Mouse (Mus musculus) lung, adult 18-20 months (tissue): Measurements from ENCODE around the gene Zeb2.

Source experiments
- DNase-seq, 2 experiments: peaks; one replicate each; pipeline ENCODE4 v3.0.0; 2022; ENCODE audit warnings: mixed read lengths in 2 of 2

The Zeb2 gene

DNA sequence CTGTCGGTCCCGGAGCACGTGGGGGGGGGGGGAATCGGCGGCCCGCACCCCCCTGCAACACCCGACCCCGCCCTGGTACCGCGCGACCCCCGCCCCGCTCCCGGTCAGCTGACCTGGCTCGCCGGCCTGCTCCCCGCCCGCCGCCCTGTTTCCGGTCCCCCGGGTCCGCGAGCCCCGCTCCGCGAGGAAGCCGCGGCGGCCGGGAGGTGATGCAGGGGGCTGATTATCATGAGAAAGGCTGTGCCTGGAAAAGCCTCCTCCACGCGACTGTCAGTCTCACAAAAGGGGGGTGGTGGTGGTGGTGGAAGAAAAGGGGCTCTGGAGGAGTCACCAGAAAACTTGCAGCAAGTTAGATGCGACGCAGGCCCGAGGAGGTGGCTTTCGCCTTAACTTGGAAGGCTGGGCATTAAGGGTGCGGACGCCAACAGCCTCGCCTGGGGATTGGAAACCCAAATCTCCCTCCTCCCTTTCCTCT, at the start of gene Zeb2:
TSS of gene Zeb2 (minus strand) at position 309 of the 475 bp plus-strand sequence.
- peak; percentile 65 to 66 for DNase-seq

DNA sequence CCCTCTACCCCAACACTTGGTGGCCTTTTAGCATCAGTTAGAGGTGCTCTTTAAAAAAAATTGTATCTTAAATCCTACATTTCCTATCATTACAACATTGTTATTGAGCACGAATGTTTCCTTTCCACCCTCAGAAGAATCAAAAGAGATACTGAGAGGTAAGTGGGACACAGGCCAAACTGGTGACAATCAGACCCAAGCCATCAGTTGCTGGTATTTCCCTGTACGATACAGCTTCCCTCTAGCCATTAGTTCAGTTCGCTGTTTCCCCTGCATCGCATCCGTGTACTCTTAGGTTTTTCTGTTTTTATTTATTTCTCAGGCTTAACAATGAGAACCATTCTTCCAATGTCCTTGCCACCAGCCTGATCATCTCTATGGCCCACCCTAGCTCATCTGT, 41.6 kb upstream of the Zeb2 start:
- DNase-seq = no peak

DNA sequence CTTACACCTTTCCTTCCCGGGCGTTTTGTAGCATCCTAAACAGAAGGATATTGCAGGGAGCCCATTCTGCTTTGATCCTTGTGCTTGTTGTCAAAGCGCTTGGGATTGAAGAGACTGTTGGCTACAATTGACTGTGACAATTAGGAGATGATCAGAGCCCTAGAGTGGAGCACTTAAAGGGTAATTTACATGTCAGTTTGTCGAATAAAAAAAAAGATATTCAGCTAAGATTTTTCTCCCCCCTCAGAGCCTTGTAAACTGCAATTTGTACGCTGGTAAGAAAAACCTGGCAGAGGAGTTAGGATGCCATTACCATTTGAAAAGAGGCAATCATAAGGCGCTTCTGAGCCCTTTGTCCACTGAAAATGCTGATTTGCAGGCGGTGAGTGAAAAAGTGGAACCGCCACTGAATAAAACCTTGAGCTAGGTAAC, 41.2 kb upstream of the Zeb2 start:
- DNase-seq = no peak

DNA sequence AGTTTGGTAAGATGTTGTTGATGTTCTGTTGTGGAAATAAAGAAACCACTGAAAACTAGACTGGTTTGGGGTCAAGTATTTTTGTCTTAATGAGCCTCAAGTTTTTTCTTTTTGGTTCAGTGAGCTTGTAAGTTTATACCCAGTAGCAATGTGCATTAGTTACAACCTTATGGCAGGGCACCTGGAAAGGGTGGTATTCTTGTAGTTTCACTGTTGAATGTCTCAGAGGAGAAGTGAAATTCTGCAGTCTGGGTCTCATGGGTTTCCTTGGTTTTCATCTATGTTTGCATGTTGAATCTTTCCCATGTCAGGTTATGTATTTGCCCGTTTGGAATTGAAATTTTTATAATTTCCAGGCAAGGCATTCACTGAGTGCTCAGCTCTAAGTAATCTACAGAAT, 36.1 kb upstream of the Zeb2 start:
- no peak for DNase-seq

DNA sequence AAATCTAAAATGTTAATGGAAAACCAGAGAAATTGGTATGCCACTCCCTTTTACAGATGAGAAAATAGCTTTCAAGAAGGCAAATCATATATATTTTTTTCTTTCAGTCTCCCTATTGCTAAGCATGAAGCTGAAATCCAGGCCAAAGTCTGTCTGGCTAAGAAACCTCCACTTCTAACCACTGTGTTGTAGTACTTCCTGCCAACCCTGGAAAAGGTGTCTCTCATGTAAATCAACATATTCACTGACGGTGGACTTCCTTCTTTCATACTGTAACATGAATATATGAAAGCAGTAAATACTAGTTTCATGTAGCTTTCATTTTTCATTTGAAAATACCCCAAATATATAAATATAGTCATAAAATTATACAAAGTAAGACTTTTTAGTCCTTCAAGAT, 26.0 kb upstream of the Zeb2 start:
- DNase-seq = no peak

DNA sequence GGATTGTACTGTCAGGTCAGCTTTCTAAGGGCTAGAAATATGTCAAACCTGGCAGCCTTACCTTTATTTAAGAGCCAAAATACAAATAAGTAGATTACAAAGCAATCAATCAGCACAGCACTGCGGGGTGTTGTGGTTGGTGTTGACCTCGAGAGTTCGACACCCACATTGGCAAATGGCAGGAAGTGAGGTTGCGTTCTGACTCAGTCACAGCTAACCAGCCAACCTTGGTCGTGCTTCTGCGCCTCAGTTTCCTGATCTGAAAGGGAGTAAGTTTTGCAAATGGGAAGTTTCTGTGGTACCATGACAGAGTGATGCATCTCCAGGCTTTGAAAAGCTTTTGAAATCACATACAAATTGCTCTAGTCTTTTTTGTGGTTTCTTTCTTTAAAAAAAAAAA, 21.7 kb upstream of the Zeb2 start:
- DNase-seq = no peak

DNA sequence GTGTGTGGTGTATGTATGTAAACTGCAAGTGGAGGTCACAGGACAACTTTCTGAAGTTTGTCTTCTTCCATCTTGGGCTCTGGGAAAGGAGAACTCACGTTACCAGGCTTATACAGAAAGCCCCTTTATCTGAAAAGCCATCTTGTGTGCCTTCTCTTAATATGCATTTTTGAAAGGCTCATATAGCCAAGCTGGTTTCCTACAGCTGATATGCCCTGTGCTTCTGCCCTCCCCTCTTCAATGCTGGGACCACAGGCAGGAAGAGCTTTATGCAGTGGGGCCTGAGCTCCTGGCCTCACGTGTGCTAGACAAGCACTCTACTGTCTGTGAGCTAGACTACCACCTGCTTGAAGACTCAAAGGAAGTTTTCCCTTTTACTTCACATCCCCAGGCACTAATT, 19.6 kb upstream of the Zeb2 start:
- DNase-seq = no peak

DNA sequence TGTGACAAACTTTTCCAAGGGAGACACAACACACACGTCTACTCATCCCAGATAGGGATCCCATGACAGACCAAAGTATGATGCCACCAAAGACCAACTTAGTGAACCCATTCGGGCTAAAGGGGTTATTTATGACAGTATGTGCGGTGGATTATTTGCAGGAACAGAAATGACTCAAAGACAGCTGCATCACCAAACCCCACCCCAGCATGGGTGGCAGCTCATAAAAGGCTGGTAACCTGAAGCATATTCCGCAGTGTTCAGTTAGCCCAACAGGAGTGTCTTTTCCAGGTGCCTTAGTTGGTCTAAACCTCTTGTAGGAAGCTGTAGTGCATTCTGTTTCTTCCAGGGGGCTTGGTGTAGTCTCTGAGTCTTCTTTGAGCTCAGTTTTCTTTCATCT, 16.0 kb upstream of the Zeb2 start:
- no peak for DNase-seq

DNA sequence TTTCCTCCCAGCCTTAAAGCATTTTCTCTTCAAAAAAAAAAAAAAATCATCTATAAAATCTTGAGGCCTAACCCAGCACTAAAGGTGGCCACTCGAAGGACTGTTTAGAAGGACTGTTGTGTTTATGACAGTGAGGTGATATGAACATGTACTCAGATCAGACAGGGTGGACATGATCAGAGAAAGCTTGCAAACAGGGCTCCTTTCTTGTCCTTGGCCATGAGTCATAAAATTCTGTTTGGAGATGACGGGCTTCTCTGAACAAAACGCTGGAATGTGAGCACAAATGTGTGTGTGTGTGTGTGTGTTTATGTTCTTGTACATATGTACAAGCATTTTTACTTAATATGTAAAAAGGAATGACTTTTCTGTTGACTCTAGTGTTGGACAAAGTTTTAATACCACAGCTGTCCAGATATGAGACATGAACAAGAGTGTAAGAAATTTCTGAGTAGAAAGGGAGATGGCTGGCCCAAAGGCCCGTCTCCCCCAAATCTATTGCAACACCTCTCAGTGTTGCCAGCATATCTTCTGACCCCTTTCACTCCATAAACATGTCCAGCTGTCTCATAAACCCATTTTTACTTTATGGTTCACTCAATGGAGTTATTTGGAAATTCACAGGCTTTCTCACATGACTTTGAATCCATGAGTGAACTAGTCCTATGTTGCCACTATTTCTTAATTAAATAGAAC, 13.4 kb upstream of the Zeb2 start:
- no peak for DNase-seq

DNA sequence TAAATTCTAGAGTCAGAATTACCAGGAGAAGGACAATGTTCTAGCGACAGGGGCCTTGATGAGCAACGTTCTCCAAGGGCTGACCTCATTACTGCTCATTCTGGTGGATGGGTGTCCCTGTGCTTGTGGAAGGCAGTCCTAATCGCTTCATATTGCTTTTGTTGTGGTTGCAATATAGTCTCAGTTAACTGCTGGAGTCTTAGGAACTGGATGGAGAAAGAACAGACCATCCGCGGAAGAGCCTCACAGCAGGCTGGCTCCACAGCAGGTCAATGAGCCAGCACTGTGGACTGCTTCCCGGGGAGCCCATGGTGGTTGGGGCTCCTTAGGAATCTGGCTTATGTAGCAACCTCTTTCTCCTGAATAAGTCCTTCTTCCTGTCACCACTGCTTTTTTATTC, 12.4 kb upstream of the Zeb2 start:
- DNase-seq = no peak

DNA sequence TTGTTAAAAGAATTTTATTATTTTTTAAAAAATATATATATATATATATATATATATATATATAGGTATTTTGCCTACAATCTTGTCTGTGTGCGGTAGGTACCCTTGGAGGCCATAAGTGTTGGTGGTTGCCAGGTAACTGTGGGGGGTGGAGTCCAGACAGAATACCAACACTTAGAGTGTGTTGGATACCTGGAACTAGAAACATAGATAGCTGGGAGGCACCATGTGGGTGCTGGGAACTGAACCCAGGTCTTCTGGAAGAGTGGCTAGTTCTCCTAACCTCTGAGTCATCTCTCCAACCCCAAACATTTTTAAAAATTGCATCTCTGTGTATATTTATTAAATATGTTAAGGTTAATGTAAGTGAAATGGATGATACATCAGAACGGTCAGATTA, 11.5 kb upstream of the Zeb2 start:
- DNase-seq = no peak

DNA sequence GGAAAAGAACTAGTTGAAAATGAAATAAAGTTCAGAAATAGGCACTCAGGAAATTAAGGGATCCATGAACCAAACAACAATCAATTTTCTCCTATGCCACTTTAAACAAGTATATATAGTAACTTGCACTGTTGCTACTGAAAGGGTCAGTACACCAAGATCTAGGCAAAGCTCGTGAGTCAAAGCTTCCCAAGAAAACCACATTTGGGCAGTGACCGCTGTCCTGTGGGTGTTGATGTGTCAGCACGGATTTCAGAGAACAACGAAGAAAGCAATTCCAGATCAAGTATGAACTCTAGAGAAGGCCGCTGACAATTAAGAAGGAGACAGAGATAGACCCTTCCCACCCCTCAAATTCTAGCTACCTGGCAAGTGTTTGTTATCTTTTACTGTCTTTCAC, 9.2 kb upstream of the Zeb2 start:
- no peak for DNase-seq

DNA sequence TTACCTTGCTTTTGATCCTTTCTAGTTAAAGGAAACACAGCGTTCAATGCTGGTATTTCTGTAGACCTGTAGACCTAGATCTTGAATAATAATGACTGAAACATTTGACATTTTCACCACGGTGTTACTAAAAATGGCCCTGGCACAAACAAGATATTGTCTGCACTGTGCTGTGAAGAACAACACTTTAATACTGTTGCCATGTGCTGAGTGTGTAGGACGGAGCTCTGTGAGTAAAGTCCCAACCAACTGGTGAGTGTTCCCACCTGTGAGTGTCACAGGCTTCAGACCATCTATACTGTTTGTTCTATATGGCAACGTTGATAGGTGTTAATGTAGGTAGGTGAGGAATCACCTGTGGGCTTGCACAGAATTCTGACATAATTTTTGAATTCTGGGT, 8.0 kb upstream of the Zeb2 start:
- DNase-seq = no peak

DNA sequence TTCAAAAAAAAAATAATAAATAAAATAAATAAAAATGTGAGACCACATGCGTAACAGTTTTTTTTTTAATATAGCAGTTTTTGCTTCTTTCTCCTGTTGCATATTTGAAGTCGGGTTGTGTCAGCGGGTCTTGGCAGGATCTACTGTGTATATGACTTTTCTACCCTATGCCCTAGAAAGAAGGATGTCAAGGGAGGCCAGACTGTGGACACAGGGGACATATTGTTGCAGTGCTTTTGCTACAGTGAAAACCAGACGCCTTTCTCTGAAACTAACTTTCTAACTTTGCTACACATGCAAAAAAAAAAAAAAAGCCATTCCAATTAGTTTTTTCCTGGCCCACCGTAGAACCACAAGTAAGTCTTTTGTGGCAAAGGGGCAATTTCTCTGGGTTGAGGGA, 6.3 kb upstream of the Zeb2 start:
- DNase-seq = no peak

DNA sequence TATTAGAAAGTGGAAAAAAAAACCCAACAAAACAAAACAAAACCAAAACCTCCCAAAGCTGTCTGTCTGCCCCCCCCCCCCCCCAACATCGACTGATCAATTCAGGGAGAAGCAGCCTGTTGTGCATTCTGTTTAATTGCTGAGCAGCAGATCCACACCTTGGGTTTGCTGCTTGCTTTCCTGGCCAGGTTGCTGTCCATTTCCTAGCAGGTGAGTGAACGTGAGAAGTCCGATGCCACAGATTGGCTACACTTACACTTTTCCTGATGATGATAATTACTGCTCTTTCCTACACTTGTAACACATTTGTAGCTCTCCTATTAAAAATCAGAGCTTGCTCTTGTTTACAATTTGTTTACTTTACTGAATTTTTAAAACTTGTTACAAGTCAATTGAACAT, 926 bp upstream of the Zeb2 start:
- DNase-seq = no peak

DNA sequence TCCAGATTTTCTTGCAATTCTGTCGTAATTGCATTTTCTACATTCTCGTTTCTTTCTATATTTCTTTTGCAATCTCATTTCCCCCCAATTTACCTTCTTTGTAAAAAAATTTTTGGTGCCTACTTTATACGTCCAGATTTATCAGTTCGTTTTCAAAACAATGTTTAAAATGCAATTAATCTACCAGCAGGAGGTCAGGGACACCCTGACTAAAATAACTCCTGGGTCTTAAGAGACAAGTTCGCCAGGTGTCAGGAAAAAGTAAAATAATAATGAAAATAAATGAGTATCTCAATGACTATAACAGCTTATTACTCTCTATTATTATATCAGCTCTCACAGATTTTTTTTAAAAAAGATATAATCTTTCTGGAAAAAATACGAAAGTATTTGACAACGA, 397 bp upstream of the Zeb2 start:
- DNase-seq = no peak

DNA sequence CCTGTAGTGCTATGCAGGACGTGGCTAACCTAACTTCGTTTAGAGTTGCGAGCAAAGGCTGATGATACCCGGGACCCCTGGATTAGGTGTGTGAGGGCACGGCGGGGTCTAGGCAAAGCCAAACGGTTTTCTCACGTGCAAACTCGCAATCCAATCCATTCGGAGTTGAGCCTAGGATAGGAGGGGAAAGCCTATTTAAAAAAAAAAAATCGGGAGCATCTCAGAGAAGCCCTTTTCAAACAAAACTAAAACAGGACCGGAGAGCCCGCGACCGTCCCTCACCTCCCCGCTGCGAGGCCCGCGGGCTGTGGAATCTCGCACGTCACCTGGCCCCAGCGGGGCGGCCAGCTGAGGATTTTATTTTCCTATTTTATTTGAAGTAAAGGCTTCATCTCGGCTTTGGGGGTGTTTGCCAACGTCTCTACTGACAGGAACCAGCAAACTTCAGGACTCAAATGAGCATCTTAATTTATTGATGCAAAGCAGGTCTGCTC, 617 bp downstream of the Zeb2 start:
- peak in 1 of 2 experiments; percentile 29 for DNase-seq

DNA sequence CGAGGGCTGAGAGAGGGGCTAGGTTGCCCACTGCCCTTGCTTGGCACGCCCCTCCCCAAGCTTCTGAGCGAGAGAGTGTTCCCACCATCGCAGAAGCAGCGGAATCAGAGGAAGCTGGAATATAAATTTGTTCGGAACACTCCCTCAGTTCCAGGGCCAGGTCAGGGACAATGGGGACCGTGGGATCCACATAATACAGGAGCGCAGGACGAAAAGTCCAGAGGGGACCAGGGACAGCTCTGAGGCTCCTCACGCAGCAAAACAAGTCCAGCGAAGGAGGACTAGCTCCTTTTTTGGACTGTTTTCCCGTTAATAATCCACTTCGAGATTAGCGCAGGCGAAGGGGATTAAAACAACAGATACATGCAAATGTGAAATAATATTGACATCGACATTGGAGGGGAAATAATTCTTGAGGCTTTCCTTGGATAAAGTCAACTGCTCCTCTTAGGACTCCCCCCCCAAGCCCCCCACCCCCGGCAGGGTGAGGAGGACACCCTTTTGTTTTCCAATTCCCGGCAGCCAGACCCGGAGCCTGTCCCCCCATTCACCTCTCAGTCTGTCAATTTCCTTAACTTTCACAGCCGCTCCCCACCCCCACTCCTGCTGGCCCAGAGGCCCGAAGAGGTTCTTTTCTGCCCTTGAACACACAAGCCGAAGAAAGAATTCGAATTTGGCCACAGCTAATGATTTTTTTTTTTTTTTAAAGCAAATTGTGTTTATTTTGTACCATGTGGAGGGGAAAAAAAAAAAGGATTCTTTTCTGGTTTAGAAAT, 1.3 kb downstream of the Zeb2 start:
- DNase-seq = peak; percentile 60

DNA sequence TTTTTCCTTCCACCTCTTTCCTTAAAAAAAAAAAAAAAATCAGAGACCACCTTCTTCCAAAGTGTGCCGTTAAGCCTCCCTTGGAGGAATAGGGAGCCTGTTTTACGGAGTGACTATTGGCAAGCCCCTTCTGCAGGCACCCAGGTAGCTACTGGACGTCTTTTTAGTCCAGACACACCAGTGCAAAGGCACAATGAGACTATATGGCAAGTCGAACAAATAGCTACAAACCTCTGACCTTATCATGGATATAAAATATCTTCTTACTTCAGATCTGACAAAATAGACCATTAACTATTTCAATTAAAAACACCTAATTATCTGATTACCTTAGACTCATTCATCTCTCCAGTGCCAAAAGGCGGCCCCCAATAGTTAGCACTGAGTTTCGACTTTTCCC, 2.0 kb downstream of the Zeb2 start:
- no peak for DNase-seq

DNA sequence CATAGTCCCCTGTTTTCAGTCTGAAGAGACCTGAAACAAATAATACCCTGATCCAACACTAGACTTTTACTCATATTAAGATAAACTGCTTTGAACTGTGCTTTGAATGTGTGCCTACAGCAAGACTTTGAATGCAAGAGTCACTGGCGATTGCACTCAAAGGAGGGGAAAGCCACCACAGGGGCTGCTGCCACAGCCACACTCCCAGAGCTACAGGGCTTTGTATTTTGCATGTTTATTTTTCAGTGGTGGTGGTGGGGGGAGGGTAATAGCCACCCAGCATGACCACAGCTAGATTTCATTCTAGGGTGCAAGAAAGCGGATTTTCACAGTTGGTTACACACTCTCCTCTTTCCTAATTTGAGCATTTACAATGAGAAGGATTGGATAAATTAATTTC, 2.6 kb downstream of the Zeb2 start:
- no peak for DNase-seq

DNA sequence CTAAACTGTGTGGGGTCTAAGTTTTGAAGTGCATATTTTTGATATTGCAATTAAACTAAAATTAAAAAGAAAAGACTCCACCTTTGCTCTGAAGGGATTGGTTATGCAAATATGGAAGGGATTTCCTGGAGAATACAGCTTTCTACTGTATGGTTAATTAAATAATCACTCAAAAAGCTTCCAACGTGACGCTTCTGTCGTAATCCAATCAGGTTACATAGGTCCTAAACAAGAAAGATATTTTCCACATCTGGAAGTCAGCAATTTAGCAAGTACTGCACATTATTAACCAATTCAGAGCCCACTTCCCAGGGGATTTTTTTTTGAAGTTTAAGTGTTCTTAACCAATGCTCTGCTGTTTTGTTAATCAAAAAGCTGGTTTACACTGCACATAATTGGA, 3.3 kb downstream of the Zeb2 start:
- no peak for DNase-seq

DNA sequence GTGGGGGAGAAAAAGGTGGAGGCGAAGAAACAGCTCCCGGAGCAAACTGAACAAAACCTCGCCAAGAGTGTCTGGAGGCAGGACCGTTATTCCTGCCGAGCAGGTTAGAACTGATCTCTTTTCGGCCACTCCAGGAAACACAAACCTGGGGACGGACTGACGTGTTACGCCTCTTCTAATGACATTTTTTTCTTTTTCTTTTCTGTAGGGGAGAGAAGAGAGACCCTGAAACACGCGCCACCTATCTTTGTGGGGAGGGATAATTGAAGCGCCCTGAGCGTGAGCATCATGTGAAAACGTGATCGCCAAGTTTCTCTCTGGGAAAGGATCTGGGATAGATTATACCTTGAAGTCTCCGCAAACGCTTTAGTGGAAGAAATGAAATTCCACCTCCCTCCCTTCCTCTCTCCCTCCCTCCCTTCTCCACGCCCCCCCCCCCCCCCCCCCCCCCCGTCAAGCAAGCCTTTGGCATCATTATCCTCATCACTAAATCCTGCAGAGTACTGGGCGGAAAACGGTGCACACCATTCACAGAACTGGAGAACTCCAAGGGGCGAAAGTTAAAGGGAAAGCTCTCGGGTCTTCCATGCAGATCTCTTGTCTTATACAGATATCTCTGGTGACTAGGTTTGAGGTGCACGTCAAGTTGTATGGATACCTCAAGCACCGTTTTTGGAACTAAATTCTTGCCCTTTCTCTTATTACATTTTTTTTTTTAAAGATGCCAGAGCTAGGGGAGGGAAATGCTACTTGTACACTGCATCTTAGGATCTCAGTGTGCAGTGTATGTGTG, 4.1 kb downstream of the Zeb2 start:
- peak; percentile 46 to 53 for DNase-seq

DNA sequence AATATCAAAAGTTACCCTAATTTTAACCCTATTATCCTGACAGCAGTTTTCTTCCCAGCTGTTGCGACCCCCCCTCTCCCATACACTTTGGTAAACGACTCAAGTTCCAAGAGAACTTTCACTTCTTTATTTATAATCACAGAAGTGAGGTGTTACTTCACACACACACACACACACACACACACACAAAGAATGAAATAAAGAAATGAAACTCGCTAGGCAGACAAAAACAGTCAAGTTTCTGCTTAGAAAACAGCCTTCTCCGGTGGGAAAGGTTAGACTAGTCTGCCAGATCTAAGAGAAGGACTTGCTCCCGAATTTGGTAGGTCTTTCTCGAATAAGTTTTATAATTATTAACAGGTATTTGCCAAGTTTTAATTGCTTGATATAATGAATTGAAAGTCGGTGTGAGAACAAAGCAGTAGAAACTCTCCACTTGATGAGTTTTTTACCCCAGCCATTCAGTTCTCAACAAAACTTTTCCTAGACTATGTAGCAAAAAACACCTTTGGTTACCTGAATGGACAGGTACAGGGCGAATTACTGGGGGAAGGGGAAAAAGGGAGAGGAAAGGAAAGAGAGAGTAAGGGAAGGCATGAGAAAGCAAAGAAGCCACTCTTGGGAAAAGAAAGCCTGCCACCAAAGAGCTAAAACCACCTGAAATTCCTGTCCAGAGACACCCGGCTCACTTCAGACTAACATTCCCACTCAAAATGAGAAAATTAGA, 5.0 kb downstream of the Zeb2 start:
- no peak for DNase-seq
